Mouse (Mus musculus) fat pad, adult 2 months (tissue): Measurements from ENCODE around the gene Tnfrsf25.

ENCODE experiments used
- DNase-seq: peaks from one replicate; pipeline ENCODE4 v3.0.0-alpha.2; 2011; ENCODE audit warnings: low read depth, low spot score; ENCODE audit errors: extremely low read depth

The Tnfrsf25 gene

GRCm38 (mm10) chr4:152140441-152140840 is 24.7 kb downstream of the Tnfrsf25 start:
- DNase-seq: no peak

GRCm38 (mm10) chr4:152141521-152142135 is 25.9 kb downstream of the Tnfrsf25 start:
- DNase-seq: no peak

- no peak for DNase-seq
Observed at GRCm38 (mm10) chr4:152143632-152144031, 27.9 kb downstream of the Tnfrsf25 start.

- no peak for DNase-seq
Observed at GRCm38 (mm10) chr4:152145473-152145872, 29.7 kb downstream of the Tnfrsf25 start.

- DNase-seq: no peak
Observed at GRCm38 (mm10) chr4:152146033-152146827, 30.5 kb downstream of the Tnfrsf25 start.

- no peak for DNase-seq
Observed at GRCm38 (mm10) chr4:152150546-152150945, 34.8 kb downstream of the Tnfrsf25 start.

GRCm38 (mm10) chr4:152151451-152151965 is 35.8 kb downstream of the Tnfrsf25 start:
- DNase-seq: no peak

GRCm38 (mm10) chr4:152151966-152152544 is 36.3 kb downstream of the Tnfrsf25 start, which contains the start of gene Espn:
Gene Espn (minus strand): TSS chr4:152152371.
- DNase-seq: no peak

- no peak for DNase-seq
Observed at GRCm38 (mm10) chr4:152153771-152154177, 38.0 kb downstream of the Tnfrsf25 start.

GRCm38 (mm10) chr4:152155019-152155418 is 39.3 kb downstream of the Tnfrsf25 start:
- no peak for DNase-seq

- no peak for DNase-seq
Observed at GRCm38 (mm10) chr4:152157779-152158584, 42.2 kb downstream of the Tnfrsf25 start.

- no peak for DNase-seq
Observed at GRCm38 (mm10) chr4:152158585-152159284, 43.0 kb downstream of the Tnfrsf25 start, which contains the start of gene Hes2. Gene Hes2 (plus strand): TSS chr4:152158867.

- no peak for DNase-seq
Observed at GRCm38 (mm10) chr4:152159285-152159678, 43.5 kb downstream of the Tnfrsf25 start.

- no peak for DNase-seq
Observed at GRCm38 (mm10) chr4:152160748-152161147, 45.0 kb downstream of the Tnfrsf25 start.

- no peak for DNase-seq
Observed at GRCm38 (mm10) chr4:152161601-152162000, 45.9 kb downstream of the Tnfrsf25 start.

- DNase-seq: no peak
Observed at GRCm38 (mm10) chr4:152162748-152163147, 47.0 kb downstream of the Tnfrsf25 start.

- DNase-seq: no peak
Observed at GRCm38 (mm10) chr4:152165036-152165931, 49.5 kb downstream of the Tnfrsf25 start.

- DNase-seq: no peak
Observed at GRCm38 (mm10) chr4:152168052-152168451, 52.3 kb downstream of the Tnfrsf25 start.

- DNase-seq: no peak
Observed at GRCm38 (mm10) chr4:152169103-152169502, 53.4 kb downstream of the Tnfrsf25 start.
